Mouse (Mus musculus) spleen, adult 2 months (tissue): ENCODE results near the gene Gm45837.

Source experiments
- CTCF ChIP-seq: fragments of 200-500 bp; IDR thresholded peaks from 2 replicates; pipeline ENCODE4 v1.5.1; 2011; ENCODE audit warnings: mild to moderate bottlenecking, inconsistent platforms; ENCODE audit not compliant: insufficient read depth, insufficient read length, insufficient replicate concordance; ENCODE audit errors: extremely low read depth
- POLR2A ChIP-seq: fragments of 200-500 bp; IDR thresholded peaks from 2 replicates; pipeline ENCODE4 v1.6.1; 2011; ENCODE audit warnings: low read depth, low read length, inconsistent platforms

DNA sequence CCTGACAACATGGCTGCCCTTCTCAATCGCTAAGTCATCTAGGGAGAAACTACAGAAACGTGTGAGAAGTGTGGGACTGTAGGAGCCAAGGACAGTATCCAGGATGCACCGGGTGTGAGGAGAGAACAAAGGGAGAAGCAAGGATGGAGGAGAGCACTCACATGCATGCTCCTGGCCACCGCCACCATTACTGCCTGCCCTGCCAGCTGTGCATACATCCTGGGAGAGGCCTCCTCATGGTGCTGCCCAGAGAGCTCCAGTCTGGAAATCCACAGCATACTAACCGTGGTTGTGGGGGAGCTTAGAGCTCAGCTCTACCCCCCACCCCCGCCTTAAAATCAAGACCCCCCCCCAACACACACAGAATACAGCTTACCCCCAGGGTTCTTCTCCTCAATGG is 104.1 kb downstream of the Gm45837 start:
- no peak for TF ChIP-seq CTCF
- no peak for TF ChIP-seq POLR2A
